Mouse (Mus musculus) adrenal gland, postnatal 36 days (tissue): ENCODE results near the gene Itgb3bp. TPM values are rescaled to one million over a fixed set of nuclear protein-coding genes. Genes with fewer than 3 reads are reported as not detected.

Experiments
- DNase-seq, 2 experiments: peaks; one replicate each; pipeline ENCODE4 v3.0.0; 2021; ENCODE audit warnings: mixed read lengths in 1 of 2
- total RNA-seq, 2 experiments: library from RNA; stranded (reverse); gene quantifications; 2 replicates each; pipeline ENCODE4 v1.2.3; 2021

The Itgb3bp gene
- total RNA-seq, 2 experiments from 2014 or later = 5.1 to 6.2 TPM

DNA sequence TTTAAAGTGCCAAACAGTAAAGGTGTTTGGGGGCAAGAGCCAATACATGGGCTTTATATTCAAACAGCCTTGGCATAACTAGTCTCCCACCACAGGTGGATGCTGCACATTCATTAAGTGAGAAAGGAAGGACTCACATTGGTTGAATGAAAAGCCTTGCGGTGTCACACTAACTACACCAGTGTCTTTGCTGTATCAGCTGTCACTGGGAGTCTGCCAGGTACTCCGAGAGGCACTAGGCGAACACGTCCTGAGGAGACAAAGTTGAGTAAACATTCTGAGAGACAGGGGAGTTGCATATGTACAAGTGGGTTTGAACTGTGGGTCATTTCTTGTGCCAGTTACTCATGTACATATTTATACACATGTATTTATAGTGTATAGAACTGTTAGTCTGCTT lies 205.3 kb downstream of the Itgb3bp start:
- no peak for DNase-seq

DNA sequence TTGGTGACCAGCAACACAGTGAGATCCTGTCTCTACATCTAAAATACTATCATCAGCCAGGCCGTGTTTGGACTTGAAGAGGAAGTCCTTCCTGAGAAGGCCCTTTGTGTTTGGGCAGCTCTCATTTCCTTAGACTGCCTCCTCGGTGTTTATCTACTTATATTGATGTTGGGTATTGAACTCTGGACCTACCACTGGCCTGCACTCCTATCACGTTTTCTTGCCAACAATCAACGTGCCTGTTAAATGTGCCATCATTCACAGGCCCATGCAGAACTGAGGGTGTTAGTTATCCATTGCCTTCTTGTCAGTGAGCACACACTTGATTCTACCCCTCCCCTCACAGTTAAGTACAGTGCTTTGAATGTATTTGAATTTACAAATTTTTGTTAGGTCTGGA lies 211.7 kb downstream of the Itgb3bp start:
- no peak for DNase-seq

DNA sequence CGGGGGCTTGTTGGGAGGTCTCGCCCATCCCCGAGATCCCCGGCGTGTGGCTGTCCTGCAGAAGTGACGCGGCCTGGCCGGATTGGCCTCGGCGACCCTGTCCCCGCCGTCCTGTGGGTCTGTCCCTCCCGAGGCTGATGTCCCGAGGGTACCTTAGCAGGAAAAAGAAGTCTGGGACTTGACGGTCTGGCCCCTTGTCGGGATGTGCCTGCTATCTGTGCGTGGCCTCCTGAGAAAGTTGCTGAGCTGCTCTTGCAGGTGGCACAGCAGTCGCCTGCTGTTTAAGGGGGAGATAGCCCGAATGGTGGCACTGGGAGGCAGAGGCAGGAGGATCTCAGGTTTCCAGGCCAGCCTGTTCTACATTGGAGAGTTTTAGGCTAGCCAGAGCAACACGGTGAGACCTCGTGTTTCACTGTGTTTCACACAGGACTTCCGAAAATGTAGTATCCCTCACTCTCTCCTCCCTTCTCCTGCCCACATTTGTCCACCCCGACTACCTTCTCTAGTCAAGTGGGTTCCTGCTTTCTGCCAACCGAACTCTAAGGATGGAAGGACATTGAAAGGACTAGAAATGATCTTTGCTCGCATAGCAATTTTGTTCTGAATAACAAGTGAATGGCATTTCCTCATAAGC lies 213.7 kb downstream of the Itgb3bp start:
- no peak for DNase-seq

Other genes with a start within 250 kb of the Itgb3bp start
- 1 to 10 TPM; 6.1 to 7.6 TPM for gene Alg6, start 214.1 kb downstream of the Itgb3bp start, total RNA-seq
- 1 to 10 TPM; 5.0 to 8.6 TPM for gene Efcab7, start 100.6 kb downstream of the Itgb3bp start, total RNA-seq
- gene Pgm1, start 399 bp downstream of the Itgb3bp start, total RNA-seq = 100 to 1,000 TPM in 1 of 2 experiments, 10 to 100 TPM in 1; 68.0 to 115 TPM
- 1 to 10 TPM; 4.8 to 6.8 TPM for gene Ror1, start 166.0 kb upstream of the Itgb3bp start, total RNA-seq